Mouse (Mus musculus) thymus, postnatal 36 days (tissue): ENCODE data around the gene Gpc6.

Experiments
- DNase-seq, 2 experiments: peaks; one replicate each; pipeline ENCODE4 v3.0.0; 2022; ENCODE audit warnings: mixed read lengths in 2 of 2

Gpc6 gene

DNA sequence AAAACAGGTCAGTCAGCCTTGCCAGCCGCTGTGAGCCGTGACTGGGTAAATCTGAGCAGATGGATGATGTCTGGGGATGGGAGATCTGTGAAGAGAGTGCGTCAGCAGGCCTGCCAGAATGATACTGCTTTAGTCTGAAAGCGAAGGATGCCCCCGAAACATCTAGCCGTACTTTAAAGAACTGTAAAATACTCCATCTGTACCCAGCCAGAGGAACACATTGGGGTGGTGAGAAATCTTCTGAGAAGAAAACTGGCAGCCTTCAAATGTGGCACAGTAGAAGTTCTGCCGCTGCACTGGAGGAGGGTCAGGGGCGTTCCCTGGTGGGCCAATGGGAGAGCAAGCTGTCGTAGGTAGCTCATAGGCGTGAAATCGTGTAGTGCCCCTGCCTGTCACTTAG lies 1033.3 kb downstream of the Gpc6 start:
- DNase-seq: no peak

DNA sequence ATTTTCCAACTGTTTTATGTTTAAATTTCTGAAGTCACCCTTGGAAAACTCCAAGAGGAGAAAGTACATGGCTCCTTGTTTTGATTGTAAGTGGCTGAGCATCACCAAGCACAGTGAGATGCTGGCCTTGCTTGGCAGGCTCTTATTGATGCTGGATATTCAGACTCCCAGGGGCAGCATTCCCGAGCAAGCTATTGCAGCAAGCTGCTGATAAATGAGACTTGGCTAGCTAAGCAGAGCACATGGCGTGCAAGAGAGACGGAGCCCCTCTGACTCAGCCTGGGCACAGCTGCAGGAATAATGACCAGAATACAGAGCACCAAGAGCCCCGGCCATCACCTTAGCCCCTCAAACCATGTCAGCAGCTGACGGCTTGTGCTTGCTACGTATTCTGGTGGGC lies 1036.2 kb downstream of the Gpc6 start:
- no peak for DNase-seq

GRCm38 (mm10) chr14:117961844-117962243 lies 1036.7 kb downstream of the Gpc6 start:
- no peak for DNase-seq

DNA sequence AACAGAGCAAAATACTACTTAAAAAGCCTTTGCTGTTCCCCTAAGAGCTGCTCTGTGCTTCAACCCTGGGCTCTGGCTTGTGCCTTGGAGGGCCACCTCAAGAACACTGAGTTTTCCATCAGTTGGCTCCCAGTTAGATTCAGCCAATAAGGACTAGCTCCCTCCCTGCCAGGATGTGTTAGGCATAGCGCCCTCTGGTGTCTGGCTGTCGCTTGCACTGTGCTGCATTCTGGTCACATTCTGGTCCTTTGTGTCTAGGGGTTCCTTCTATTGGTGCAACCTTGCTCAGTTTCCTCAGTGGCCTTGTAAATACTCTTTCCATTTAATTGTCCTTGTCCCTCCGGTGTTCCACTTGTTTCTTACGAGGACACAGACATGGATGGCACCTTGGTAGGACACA lies 1037.3 kb downstream of the Gpc6 start:
- DNase-seq: no peak

DNA sequence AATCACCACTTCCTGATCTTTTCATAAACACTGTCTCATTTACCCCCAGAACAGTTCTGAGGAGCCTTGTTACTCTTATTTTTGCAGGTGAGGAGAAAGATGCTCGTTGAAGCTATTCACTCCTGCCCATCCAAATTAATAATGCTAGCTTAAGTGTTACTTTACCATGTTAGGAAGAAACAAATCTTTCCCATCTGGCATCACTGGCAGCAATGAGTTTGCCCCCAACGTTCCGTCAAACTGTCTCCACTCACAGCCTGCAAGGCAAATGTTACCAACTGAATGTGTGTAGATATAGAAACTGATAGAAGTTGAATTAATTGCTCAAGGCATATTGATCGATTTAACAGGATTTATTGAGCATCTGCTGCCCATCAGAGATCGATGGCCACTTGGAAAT lies 1047.5 kb downstream of the Gpc6 start:
- no peak for DNase-seq

- DNase-seq: no peak
These were observed 1056.4 kb downstream of the Gpc6 start for GRCm38 (mm10) chr14:117981532-117981931.

DNA sequence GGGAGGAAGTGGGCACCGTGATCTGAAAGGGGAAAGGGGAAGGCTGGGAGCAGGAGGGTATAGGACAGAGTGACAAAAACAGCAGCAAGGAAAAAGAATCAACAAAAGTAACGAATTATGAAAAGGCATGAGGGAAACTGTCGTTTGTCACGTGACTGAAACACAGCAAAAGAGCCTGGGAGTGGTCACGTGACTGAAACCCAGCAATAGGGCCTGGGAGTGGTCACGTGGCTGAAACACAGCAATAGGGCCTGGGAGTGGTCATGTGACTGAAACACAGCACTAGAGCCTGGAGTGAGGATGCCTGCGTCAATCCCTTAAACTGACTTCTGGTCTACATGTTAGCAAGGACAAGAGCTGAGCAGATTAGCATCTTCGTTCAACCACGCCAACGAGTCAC lies 1063.3 kb downstream of the Gpc6 start:
- DNase-seq: no peak

DNA sequence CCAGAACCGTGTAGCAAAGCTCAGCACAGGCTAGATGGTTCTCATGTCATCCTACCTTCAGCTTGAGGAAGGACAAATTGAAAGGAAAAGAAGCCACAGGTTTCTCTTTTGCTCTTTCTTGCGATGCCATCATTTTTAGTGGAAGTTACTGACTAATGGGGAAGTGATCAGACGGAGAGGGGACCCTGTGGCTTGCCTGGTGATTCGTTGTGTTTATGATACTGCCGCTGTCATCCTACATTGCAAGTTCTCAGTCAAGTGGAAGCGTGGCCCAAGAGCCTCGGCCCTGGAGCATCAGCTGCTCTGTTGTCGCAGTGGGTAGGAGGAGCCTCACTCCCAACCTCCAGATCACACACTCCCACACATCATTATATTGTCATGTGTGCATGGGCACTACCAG lies 1065.1 kb downstream of the Gpc6 start:
- DNase-seq: no peak

DNA sequence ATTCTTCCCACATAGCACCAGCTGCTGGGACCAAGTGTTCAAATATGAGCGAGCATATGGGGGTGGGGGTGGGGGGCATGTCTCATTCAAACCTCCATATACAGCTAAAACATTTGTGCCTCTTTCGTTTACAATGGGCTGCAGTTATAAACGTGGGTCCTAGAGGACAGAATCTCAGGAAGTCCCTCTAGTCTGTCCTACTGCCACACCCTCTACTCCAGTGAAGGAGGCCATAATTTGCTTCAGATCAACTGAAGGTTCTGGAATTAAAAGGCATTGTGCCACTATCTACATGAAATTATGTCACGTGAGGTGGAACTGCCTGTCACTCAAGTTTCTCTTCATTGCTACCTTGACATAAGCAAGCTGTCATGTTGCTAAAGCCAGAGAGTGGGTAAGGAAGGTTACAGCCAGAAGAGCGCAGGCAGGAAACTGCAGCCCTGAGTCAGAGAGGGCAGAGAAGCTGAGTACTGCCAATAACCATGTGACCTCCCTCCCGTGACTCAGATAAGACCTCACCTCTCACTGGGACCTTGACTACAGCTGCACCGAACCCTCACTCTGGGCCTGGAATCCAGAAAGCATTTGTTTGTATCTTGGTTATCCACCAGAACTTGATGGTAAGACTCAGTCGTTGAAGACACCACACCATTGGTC lies 1067.6 kb downstream of the Gpc6 start:
- DNase-seq: no peak

DNA sequence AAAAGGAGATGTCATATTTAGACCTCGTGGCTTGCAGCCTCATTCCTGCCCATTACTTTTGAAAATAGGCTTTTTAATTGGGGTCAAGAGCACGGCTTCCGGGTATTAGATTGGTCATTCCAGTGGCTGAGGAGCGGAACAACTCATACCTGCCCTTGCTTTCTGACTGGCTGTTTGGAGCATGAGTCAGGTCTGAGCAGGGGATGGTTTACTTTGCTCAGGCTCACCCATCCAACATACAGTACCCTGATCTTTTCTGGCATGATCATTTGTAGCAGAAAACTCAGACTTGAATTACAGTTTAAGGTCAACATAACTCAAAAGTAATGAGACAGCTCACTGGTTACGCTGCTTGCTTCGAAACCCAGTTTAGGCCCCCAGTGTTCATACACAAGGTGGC lies 1068.7 kb downstream of the Gpc6 start:
- DNase-seq: no peak

DNA sequence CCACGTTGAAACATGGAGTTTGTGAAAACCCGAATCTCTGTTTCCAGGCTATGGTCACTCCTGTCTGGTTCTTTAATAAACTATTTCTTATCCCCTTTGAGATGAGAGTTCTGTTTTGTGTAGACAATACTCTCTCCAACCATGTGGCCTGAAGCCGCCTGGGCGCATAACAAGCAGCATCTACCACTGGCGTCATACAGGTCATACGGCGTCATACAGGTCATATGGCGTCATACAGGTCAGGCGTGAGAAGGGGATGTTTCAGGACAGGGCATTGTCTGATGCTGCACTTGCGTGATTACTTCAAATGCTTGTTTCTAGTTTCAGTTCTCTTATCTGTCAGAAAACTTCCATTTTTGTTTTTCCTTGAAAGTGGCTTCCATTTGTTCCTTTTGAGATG lies 1079.3 kb downstream of the Gpc6 start:
- DNase-seq: no peak

- DNase-seq: no peak
These were observed 1080.6 kb downstream of the Gpc6 start for GRCm38 (mm10) chr14:118005697-118006096.

- no peak for DNase-seq
These were observed 1084.4 kb downstream of the Gpc6 start for GRCm38 (mm10) chr14:118009541-118009940.

- no peak for DNase-seq
These were observed 1088.1 kb downstream of the Gpc6 start for GRCm38 (mm10) chr14:118013237-118013636.

DNA sequence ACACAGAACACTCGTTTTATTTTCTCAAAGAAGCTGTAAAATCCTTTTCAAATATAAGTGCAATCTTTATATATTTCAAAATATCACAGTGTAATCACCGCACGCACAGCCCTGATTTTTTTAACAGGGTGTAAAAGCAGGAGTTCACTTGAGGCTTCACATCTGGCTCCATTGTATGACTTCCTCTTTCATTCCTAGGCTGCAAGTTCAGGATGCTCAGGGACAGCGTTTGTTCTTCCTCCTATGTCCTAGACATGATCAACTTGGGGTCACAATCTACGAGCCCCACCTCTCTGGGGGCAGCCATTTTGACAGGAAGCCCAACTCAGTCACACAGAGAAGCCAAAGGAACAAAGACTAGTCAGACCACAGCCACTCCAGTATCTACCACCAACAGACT lies 1094.2 kb downstream of the Gpc6 start:
- no peak for DNase-seq

GRCm38 (mm10) chr14:118021867-118022543 lies 1096.9 kb downstream of the Gpc6 start:
- DNase-seq: no peak
